8 mouse cellular contexts compared by ENCODE assay signal in the genomic region with DNA sequence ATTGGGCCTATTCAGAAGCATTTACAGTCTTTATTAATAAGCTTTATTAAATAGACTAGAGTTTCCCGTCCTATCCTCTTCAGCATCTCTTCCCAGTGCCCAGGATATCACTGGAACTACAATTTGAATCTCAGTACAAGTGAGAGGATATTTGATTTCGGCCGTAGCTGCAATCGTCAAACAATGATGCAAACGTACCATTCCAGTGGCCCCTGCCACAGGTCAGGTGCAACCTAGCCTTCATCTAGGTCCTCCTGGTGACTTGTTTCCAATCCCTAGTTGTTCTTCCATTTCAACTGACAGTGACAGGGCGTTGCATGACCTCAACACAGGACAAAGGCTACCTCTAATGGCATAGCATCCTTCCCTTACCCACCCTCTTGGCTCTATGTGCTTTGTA. TPM values are rescaled to one million over a fixed set of nuclear protein-coding genes. Genes with fewer than 3 reads are reported as not detected.
DNase-seq lines count a peak whose midpoint lies in the region; ATAC-seq and TF ChIP-seq lines count a peak whose summit lies in the region.

No protein-coding gene starts in this region.

- H3K9me3 ChIP-seq in heart, embryonic 15.5 days (replicated peaks): no peaks in the 10 kb centered on the region
- no peaks in the 10 kb centered on the region for H3K9me3 ChIP-seq in G1E (replicated peaks)
- no peaks in the 10 kb centered on the region for H3K9me3 ChIP-seq in hindbrain, embryonic 10.5 days

- no peak for DNase-seq in heart, adult 11 months
- DNase-seq in G1E (ENCODE audit: low spot score): no peak
- DNase-seq in hindbrain, embryonic 10.5 days (ENCODE audit: low spot score): no peak
- no peak for DNase-seq in gastrocnemius, postnatal 36 days
- DNase-seq in B cell, adult 2 months: no peak
- DNase-seq in adrenal gland, postnatal 4 days (ENCODE audit: low spot score in 2 of 2): no peak

- H3K9ac ChIP-seq in heart, embryonic 15.5 days: peak overlapping the region; percentile 54

- H3K4me1 ChIP-seq in heart, embryonic 15.5 days (replicated peaks): peaks cover 8% of the 10 kb centered on the region
- H3K4me1 ChIP-seq in G1E (ENCODE audit: insufficient read depth, low read depth, low read length): peaks cover 13% of the 10 kb centered on the region
- peaks cover 20% of the 10 kb centered on the region for H3K4me1 ChIP-seq in hindbrain, embryonic 10.5 days (replicated peaks)

- peak overlapping the region; percentile 6; the same call in 1 of the 2 replicates for H3K27ac ChIP-seq in heart, embryonic 15.5 days
- H3K27ac ChIP-seq in hindbrain, embryonic 10.5 days: peak overlapping the region; percentile 91
- H3K27ac ChIP-seq in macrophage: no peak overlapping the region

- no peak for ATAC-seq in heart, embryonic 15.5 days (replicated peaks; ENCODE audit: insufficient number of reproducible peaks, insufficient read depth, low FRiP score, low read depth)
- no peak for ATAC-seq in G1E (ENCODE audit: extremely low read depth, insufficient number of reproducible peaks, low FRiP score, poor library complexity, severe bottlenecking)

- 36% methylated on average over 6 of the region's 6 CpGs for WGBS in heart, embryonic 15.5 days
- 51% methylated on average over 6 of the region's 6 CpGs for WGBS in hindbrain, embryonic 10.5 days
- WGBS in macrophage (ENCODE audit: missing documents): 66% methylated on average over 6 of the region's 6 CpGs

- peak overlapping the region; percentile 64 for H3K4me2 ChIP-seq in heart, embryonic 15.5 days

- intact Hi-C loops in gastrocnemius, postnatal 36 days (cut with DNase I): loop anchor here (5.0 kb wide), 1 partner anchor 198 kb away; the partner anchor contains the start of gene Apeh

- H3K79me2 ChIP-seq in macrophage (ENCODE audit: inconsistent target): no peaks in the 10 kb centered on the region

- peak overlapping the region; percentile 57 for H3K4me3 ChIP-seq in heart, embryonic 15.5 days
- H3K4me3 ChIP-seq in G1E (ENCODE audit: low read depth, low read length): peak overlapping the region; percentile 69; the same call in 1 of the 2 replicates
- peak overlapping the region; percentile 60 for H3K4me3 ChIP-seq in hindbrain, embryonic 10.5 days
- peak overlapping the region; percentile 54 for H3K4me3 ChIP-seq in macrophage (ENCODE audit: inconsistent target)

- no peak for TF ChIP-seq CTCF in G1E (IDR thresholded peaks at IDR 0.05; ENCODE audit: low read depth, low read length)

- peaks cover 6% of the 10 kb centered on the region; the same call in 1 of the 2 replicates for H3K36me3 ChIP-seq in heart, embryonic 15.5 days
- no peaks in the 10 kb centered on the region for H3K36me3 ChIP-seq in G1E (replicated peaks)
- peaks cover 19% of the 10 kb centered on the region for H3K36me3 ChIP-seq in hindbrain, embryonic 10.5 days
- H3K36me3 ChIP-seq in macrophage (ENCODE audit: inconsistent target): no peaks in the 10 kb centered on the region

- H3K27me3 ChIP-seq in heart, embryonic 15.5 days: no peaks in the 10 kb centered on the region
- H3K27me3 ChIP-seq in G1E (ENCODE audit: insufficient read depth, low read length): peaks cover 14% of the 10 kb centered on the region
- H3K27me3 ChIP-seq in hindbrain, embryonic 10.5 days (ENCODE audit: insufficient read depth, poor library complexity, severe bottlenecking): no peaks in the 10 kb centered on the region

RNA-seq across cellular contexts. Expression of gene Nicn1, which starts 0.5 kb away (rescaled TPM):
- 23.9 and 29.0 TPM in 2 replicates for polyA plus RNA-seq in heart, embryonic 15.5 days (2015; fragmentation: Nextera tagmentation; extraction: Ambion mirVana)
- 17.6 and 20.2 TPM in 2 replicates for total RNA-seq in G1E (2014; fragmentation: Nextera tagmentation)
- total RNA-seq in G1E (2017): 5.8 and 7.6 TPM in 2 replicates
- polyA plus RNA-seq in G1E (2012): 0.35 and 0.52 TPM in 2 replicates
- 39.5 and 54.3 TPM in 2 replicates for polyA plus RNA-seq in hindbrain, embryonic 10.5 days (2016; fragmentation: Nextera tagmentation; extraction: Ambion mirVana)
- total RNA-seq in macrophage (2018; cell fraction: chromatin; rRNA removed): 10 to 100 TPM in 1 of 26 experiments, 1 to 10 TPM in 21, under 1 TPM in 4; 0.51 to 11.4 (median 3.6) TPM
- total RNA-seq in macrophage (2018; cell fraction: cytosol; rRNA removed): 1 to 10 TPM; 4.4 to 9.4 (median 5.8) TPM
- 1 to 10 TPM in 24 of 26 experiments, under 1 TPM in 2; 0.81 to 9.2 (median 3.0) TPM for total RNA-seq in macrophage (2018; cell fraction: nucleus; rRNA removed)
- polyA plus RNA-seq in macrophage (2018): 6.8 to 7.1 TPM (median 6.8 TPM) in 3 replicates
- 10 to 100 TPM in 1 of 2 experiments, 1 to 10 TPM in 1; 9.4 to 11.4 TPM for total RNA-seq in gastrocnemius, postnatal 36 days (2021)
- total RNA-seq in adrenal gland, postnatal 4 days (2021): 10 to 100 TPM; 26.4 to 27.2 TPM

RNA-seq across cellular contexts. Expression of gene Amt, which starts 5.9 kb away (rescaled TPM):
- 8.2 and 9.1 TPM in 2 replicates for polyA plus RNA-seq in heart, embryonic 15.5 days (2015; fragmentation: Nextera tagmentation; extraction: Ambion mirVana)
- 0.90 and 1.2 TPM in 2 replicates for total RNA-seq in G1E (2014; fragmentation: Nextera tagmentation)
- total RNA-seq in G1E (2017): 0.44 and 0.93 TPM in 2 replicates
- 0.03 and 0.09 TPM in 2 replicates for polyA plus RNA-seq in G1E (2012)
- 31.4 and 34.7 TPM in 2 replicates for polyA plus RNA-seq in hindbrain, embryonic 10.5 days (2016; fragmentation: Nextera tagmentation; extraction: Ambion mirVana)
- 10 to 100 TPM in 4 of 26 experiments, 1 to 10 TPM in 20, under 1 TPM in 1, not detected in 1; 0.46 to 14.4 (median 5.6) TPM for total RNA-seq in macrophage (2018; cell fraction: chromatin; rRNA removed)
- total RNA-seq in macrophage (2018; cell fraction: cytosol; rRNA removed): under 1 TPM in 13 of 26 experiments, not detected in 13; 0.07 to 0.77 (median 0.19) TPM
- total RNA-seq in macrophage (2018; cell fraction: nucleus; rRNA removed): 1 to 10 TPM in 19 of 26 experiments, under 1 TPM in 5, not detected in 2; 0.18 to 6.7 (median 2.4) TPM
- 0.67 to 1.3 TPM (median 0.96 TPM) in 3 replicates for polyA plus RNA-seq in macrophage (2018)
- 1 to 10 TPM in 1 of 2 experiments, under 1 TPM in 1; 0.94 to 1.3 TPM for total RNA-seq in gastrocnemius, postnatal 36 days (2021)
- total RNA-seq in adrenal gland, postnatal 4 days (2021): 10 to 100 TPM in 1 of 2 experiments, 1 to 10 TPM in 1; 9.5 to 10.8 TPM

RNA-seq across cellular contexts. Expression of gene Rhoa, which starts 15.2 kb away (rescaled TPM):
- polyA plus RNA-seq in heart, embryonic 15.5 days (2015; fragmentation: Nextera tagmentation; extraction: Ambion mirVana): 356 and 369 TPM in 2 replicates
- total RNA-seq in G1E (2014; fragmentation: Nextera tagmentation) (409 and 426 TPM in 2 replicates), G1E (2017) (215 and 235 TPM in 2 replicates)
- polyA plus RNA-seq in G1E (2012) (122 and 136 TPM in 2 replicates), macrophage (2018) (409 to 646 TPM (median 437 TPM) in 3 replicates)
- 271 and 385 TPM in 2 replicates for polyA plus RNA-seq in hindbrain, embryonic 10.5 days (2016; fragmentation: Nextera tagmentation; extraction: Ambion mirVana)
- 100 to 1,000 TPM in 13 of 26 experiments, 10 to 100 TPM in 13; 77.4 to 166 (median 100) TPM for total RNA-seq in macrophage (2018; cell fraction: chromatin; rRNA removed)
- total RNA-seq in macrophage (2018; cell fraction: cytosol; rRNA removed): 100 to 1,000 TPM; 351 to 428 (median 397) TPM
- total RNA-seq in macrophage (2018; cell fraction: nucleus; rRNA removed): 100 to 1,000 TPM; 142 to 338 (median 218) TPM
- total RNA-seq in gastrocnemius, postnatal 36 days (2021): 10 to 100 TPM; 97.0 to 97.5 TPM
- 100 to 1,000 TPM; 357 to 360 TPM for total RNA-seq in adrenal gland, postnatal 4 days (2021)

RNA-seq across cellular contexts. Expression of gene Tcta, which starts 15.2 kb away (rescaled TPM):
- polyA plus RNA-seq in heart, embryonic 15.5 days (2015; fragmentation: Nextera tagmentation; extraction: Ambion mirVana): 31.6 and 34.9 TPM in 2 replicates
- total RNA-seq in G1E (2014; fragmentation: Nextera tagmentation) (24.2 TPM in 2 replicates), G1E (2017) (11.9 and 14.6 TPM in 2 replicates)
- polyA plus RNA-seq in G1E (2012) (1.5 and 3.6 TPM in 2 replicates), macrophage (2018) (7.0 to 22.0 TPM (median 13.1 TPM) in 3 replicates)
- 20.7 and 32.7 TPM in 2 replicates for polyA plus RNA-seq in hindbrain, embryonic 10.5 days (2016; fragmentation: Nextera tagmentation; extraction: Ambion mirVana)
- 10 to 100 TPM in 7 of 26 experiments, 1 to 10 TPM in 19; 1.3 to 15.5 (median 5.4) TPM for total RNA-seq in macrophage (2018; cell fraction: chromatin; rRNA removed)
- total RNA-seq in macrophage (2018; cell fraction: cytosol; rRNA removed): 10 to 100 TPM in 19 of 26 experiments, 1 to 10 TPM in 7; 5.3 to 25.4 (median 17.1) TPM
- total RNA-seq in macrophage (2018; cell fraction: nucleus; rRNA removed): 10 to 100 TPM in 13 of 26 experiments, 1 to 10 TPM in 13; 2.6 to 30.5 (median 10.4) TPM
- total RNA-seq in gastrocnemius, postnatal 36 days (2021): 10 to 100 TPM; 24.9 to 25.1 TPM
- 10 to 100 TPM; 32.7 to 36.7 TPM for total RNA-seq in adrenal gland, postnatal 4 days (2021)

RNA-seq across cellular contexts. Expression of gene Dag1, which starts 27.0 kb away (rescaled TPM):
- 128 and 143 TPM in 2 replicates for polyA plus RNA-seq in heart, embryonic 15.5 days (2015; fragmentation: Nextera tagmentation; extraction: Ambion mirVana)
- total RNA-seq in G1E (2014; fragmentation: Nextera tagmentation): 21.9 and 22.1 TPM in 2 replicates
- total RNA-seq in G1E (2017): 6.0 and 6.1 TPM in 2 replicates
- polyA plus RNA-seq in G1E (2012): 11.9 and 13.5 TPM in 2 replicates
- polyA plus RNA-seq in hindbrain, embryonic 10.5 days (2016; fragmentation: Nextera tagmentation; extraction: Ambion mirVana): 81.2 and 81.6 TPM in 2 replicates
- total RNA-seq in macrophage (2018; cell fraction: chromatin; rRNA removed): 10 to 100 TPM in 16 of 26 experiments, 1 to 10 TPM in 10; 1.9 to 33.6 (median 12.7) TPM
- total RNA-seq in macrophage (2018; cell fraction: cytosol; rRNA removed): 10 to 100 TPM; 15.3 to 75.1 (median 34.1) TPM
- total RNA-seq in macrophage (2018; cell fraction: nucleus; rRNA removed): 10 to 100 TPM; 20.2 to 80.7 (median 40.0) TPM
- polyA plus RNA-seq in macrophage (2018): 38.1 to 58.2 TPM (median 44.5 TPM) in 3 replicates
- total RNA-seq in gastrocnemius, postnatal 36 days (2021): 100 to 1,000 TPM; 170 to 174 TPM
- 100 to 1,000 TPM; 158 to 188 TPM for total RNA-seq in adrenal gland, postnatal 4 days (2021)
